Mouse (Mus musculus) embryonic facial prominence, embryonic 12.5 days (tissue): ENCODE data around the gene Akp3. TPM values are rescaled to one million over a fixed set of nuclear protein-coding genes. Genes with fewer than 3 reads are reported as not detected.
A peak's percentile ranks its signal among the peaks of the same experiment; 100 is the strongest.

Source experiments
- ATAC-seq: fragments of 200-750 bp; cut with Nextera tagmentation; 2 replicates; pipeline ENCODE4 v1.8.0; 2017; ENCODE audit not compliant: insufficient number of reproducible peaks, insufficient read depth, low FRiP score, low TSS enrichment
- H3K27ac ChIP-seq: fragments of 300-500 bp; sonication (generic); 2 replicates; pipeline ENCODE4 v1.5.1; 2016; ENCODE audit warnings: mild to moderate bottlenecking
- H3K27me3 ChIP-seq: fragments of 300-500 bp; sonication (generic); 2 replicates; pipeline ENCODE4 v1.6.1; 2016; ENCODE audit warnings: mild to moderate bottlenecking, moderate library complexity
- H3K36me3 ChIP-seq: fragments of 300-500 bp; sonication (generic); 2 replicates; pipeline ENCODE4 v1.6.1; 2016; ENCODE audit warnings: mild to moderate bottlenecking
- H3K4me1 ChIP-seq: fragments of 300-500 bp; sonication (generic); 2 replicates; pipeline ENCODE4 v1.6.1; 2016
- H3K4me2 ChIP-seq: fragments of 300-500 bp; sonication (generic); replicated peaks from 2 replicates; pipeline ENCODE4 v1.6.1; 2016; ENCODE audit warnings: mild to moderate bottlenecking, moderate library complexity
- H3K4me3 ChIP-seq: fragments of 300-500 bp; sonication (generic); 2 replicates; pipeline ENCODE4 v1.5.1; 2016; ENCODE audit warnings: mild to moderate bottlenecking
- H3K9ac ChIP-seq: fragments of 300-500 bp; sonication (generic); 2 replicates; pipeline ENCODE4 v1.6.1; 2016; ENCODE audit warnings: mild to moderate bottlenecking, moderate library complexity
- H3K9me3 ChIP-seq: fragments of 300-500 bp; sonication (generic); 2 replicates; pipeline ENCODE4 v1.6.1; 2016; ENCODE audit warnings: mild to moderate bottlenecking, moderate library complexity
- WGBS: fragments of 180-500 bp; shearing (Covaris S2); methylation state at CpG from one replicate; pipeline ENCODE4 v1.1.7; 2016; 5-methylcytosine and 5-hydroxymethylcytosine counted together
- polyA plus RNA-seq: library from polyadenylated mRNA; unstranded; fragments of >200 nt; fragmentation: Nextera tagmentation; extraction: Ambion mirVana; gene quantifications from 2 replicates; pipeline ENCODE4 v1.2.1, GENCODE M21; 2016

Gene Akp3
- not detected in 2 replicates for polyA plus RNA-seq

- Histone ChIP-seq H3K27me3 (peaks cover 42% of the 10 kb centered on the region), H3K36me3 (no peaks in the 10 kb centered on the region), H3K4me3 (no peak within 1 kb of the TSS), H3K27ac (no peak within 1 kb of the TSS), H3K4me1 (no peaks in the 10 kb centered on the region), H3K9ac (no peak within 1 kb of the TSS), H3K4me2 (no peak within 1 kb of the TSS), H3K9me3 (no peaks in the 10 kb centered on the region)
- 79% methylated on average over 6 of the region's 6 CpGs for WGBS
- no peak for ATAC-seq
These were observed at the start of gene Akp3 for GRCm38 (mm10) chr1:87124673-87125072. Akp3 (plus strand) TSS chr1:87124973.

GRCm38 (mm10) chr1:87086196-87086595 is 38.6 kb upstream of the Akp3 start:
- Histone ChIP-seq H3K9ac (no peak overlapping the region), H3K4me2 (no peak overlapping the region), H3K4me3 (no peak overlapping the region), H3K36me3 (no peaks in the 10 kb centered on the region), H3K27ac (no peak overlapping the region), H3K9me3 (no peaks in the 10 kb centered on the region), H3K27me3 (no peaks in the 10 kb centered on the region), H3K4me1 (no peaks in the 10 kb centered on the region)
- 61% methylated on average over 4 of the region's 4 CpGs for WGBS
- no peak for ATAC-seq

DNA sequence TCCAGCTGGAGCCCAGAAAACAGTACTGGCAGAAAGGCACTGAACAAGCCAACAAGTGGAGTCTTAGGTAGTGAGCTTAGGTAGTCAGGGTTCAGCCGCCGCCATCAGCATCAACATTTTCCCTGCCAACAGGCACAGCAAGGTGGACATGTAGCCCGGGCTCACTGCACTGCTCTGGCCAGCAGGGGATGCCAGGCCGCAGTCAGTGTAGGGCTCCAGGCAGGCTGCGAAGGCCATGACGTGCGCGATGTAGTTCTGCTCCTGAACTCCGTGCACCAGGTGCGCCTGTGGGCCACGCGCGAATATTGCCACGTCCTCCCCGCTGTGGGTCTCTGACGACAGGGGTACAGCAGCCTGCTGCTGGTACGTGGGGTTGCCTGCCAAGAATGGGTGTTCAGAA is 37.8 kb upstream of the Akp3 start:
- WGBS: 71% methylated on average over 17 of the region's 17 CpGs
- H3K36me3 ChIP-seq: no peaks in the 10 kb centered on the region
- H3K27ac ChIP-seq: no peak overlapping the region
- no peaks in the 10 kb centered on the region for H3K27me3 ChIP-seq
- H3K9ac ChIP-seq: no peak overlapping the region
- H3K4me1 ChIP-seq: no peaks in the 10 kb centered on the region
- no peaks in the 10 kb centered on the region for H3K9me3 ChIP-seq
- no peak overlapping the region for H3K4me2 ChIP-seq
- H3K4me3 ChIP-seq: no peak overlapping the region
- ATAC-seq: no peak

DNA sequence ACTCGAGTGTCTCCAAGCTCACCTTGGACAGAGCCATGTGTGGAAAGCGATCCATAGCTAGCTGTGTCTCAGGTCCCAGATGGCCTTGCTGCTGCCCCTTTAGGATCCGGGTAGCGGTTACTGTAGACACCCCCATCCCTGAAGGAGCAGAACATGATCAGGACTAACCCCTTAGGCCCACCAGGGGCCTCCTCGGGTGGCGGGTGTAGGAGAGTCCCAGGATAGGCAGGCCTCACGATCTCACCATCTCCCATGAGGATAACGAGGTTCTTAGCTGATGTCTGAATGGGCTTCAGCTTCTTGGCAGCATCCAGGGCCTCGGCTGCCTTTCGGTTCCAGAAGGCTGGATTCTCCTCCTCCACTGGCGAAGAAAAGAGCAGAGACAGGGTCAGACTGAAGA is 35.5 kb upstream of the Akp3 start:
- H3K9ac ChIP-seq: no peak overlapping the region
- H3K27me3 ChIP-seq: no peaks in the 10 kb centered on the region
- 92% methylated on average over 11 of the region's 11 CpGs for WGBS
- H3K36me3 ChIP-seq: no peaks in the 10 kb centered on the region
- no peak overlapping the region for H3K4me2 ChIP-seq
- no peaks in the 10 kb centered on the region for H3K9me3 ChIP-seq
- H3K27ac ChIP-seq: no peak overlapping the region
- H3K4me3 ChIP-seq: no peak overlapping the region
- no peak for ATAC-seq
- no peaks in the 10 kb centered on the region for H3K4me1 ChIP-seq

DNA sequence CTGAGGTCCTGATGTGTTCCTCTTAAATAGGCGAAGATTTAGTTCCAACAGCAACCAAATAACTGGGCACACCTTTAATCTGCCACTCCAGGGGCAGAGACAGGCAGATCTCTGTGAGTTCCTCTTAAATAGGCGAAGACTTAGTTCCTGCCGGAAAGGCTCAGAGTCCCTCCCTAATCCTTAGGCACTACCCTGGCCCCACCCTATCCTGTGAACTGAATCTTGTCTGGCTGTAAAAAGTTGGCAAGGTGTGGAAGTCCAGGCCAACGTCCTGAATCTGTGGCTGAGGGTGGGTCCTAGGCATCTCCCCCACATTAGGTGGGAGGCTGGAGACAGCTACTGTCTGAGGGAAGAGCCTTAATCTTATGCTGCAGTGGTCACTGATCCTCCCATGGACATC is 34.9 kb upstream of the Akp3 start, which contains the start of gene Alppl2:
Alppl2 (minus strand) TSS at position 101 of the 400 bp plus-strand sequence.
- Histone ChIP-seq H3K27me3 (no peaks in the 10 kb centered on the region), H3K4me2 (no peak within 1 kb of the TSS), H3K27ac (no peak within 1 kb of the TSS), H3K4me3 (no peak within 1 kb of the TSS), H3K4me1 (no peaks in the 10 kb centered on the region), H3K9ac (no peak within 1 kb of the TSS), H3K36me3 (no peaks in the 10 kb centered on the region), H3K9me3 (no peaks in the 10 kb centered on the region)
- no peak for ATAC-seq
- WGBS: 79% methylated on average over 4 of the region's 4 CpGs

DNA sequence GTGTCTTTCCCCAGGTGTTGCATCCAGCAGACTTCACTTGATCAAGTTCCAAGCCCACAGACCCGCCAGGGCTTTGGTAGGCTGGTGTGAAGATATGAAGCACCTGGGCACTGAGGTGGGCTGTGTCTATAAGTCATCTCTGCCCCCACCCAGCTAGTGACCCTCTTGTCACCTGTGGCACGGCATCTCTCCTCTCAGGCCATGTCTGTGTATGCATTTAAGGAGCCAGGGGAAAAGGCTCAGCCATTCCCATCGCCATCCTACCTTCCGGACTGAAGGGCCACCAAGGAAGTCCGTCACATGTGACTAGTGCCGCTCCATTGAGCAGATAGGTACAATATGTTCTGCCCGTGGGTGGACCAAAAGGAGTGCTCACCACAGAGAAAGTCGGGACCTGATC is 29.1 kb upstream of the Akp3 start:
- Histone ChIP-seq H3K4me3 (no peak overlapping the region), H3K27me3 (peaks cover 16% of the 10 kb centered on the region; the same call in 1 of the 2 replicates), H3K27ac (no peak overlapping the region), H3K4me1 (peaks cover 2% of the 10 kb centered on the region; the same call in 1 of the 2 replicates), H3K4me2 (no peak overlapping the region), H3K9ac (no peak overlapping the region), H3K36me3 (no peaks in the 10 kb centered on the region), H3K9me3 (no peaks in the 10 kb centered on the region)
- ATAC-seq: no peak
- WGBS: 78% methylated on average over 8 of the region's 8 CpGs

DNA sequence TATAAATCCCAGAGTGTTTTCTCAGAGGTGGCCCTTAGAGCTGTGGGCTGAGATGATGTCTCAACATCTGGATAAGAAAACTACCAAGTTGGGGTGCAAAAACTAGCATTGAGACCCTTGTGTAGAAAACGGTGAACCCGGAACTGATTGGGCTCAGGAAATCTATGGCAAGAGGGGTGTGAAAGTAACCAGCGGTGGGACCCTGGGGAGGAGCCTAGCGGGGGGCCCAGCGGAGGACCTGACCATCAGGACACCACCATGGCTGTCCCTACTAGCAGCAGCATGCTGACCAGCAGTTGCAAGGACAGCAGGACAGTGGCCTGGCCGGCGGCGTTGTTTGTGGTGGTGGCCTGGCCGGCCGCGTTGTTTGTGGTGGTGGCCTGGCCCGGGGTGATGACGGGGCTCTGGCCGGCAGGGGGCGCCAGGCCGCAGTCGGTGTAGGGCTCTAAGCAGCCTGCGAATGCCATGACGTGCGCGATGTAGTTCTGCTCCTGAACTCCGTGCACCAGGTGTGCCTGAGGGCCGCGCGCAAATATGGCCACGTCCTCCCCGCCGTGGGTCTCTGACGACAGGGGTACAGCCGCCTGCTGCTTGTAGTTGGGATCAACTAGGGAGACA is 26.3 kb upstream of the Akp3 start:
- Histone ChIP-seq H3K4me2 (peak overlapping the region; percentile 37), H3K4me3 (no peak overlapping the region), H3K27ac (no peak overlapping the region)

DNA sequence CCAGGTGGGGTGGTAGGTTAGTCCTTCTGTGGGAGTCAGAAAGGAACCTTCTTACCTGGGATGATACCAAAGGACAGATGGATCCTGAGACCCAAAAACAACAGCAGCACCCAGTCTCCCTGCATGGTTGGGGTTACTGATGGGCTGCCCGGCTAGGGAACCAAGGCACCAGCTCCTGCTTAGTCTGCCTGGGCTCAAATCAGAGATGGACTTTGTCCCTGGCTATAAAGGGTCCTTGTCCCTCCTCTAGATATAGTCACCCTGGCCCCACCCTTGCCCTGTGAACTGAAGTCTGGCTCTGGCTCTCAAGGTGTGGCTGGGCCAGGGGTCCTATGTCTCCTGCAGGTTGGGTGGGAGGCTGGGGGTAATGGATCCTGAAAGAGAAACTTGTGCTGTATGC is 23.4 kb upstream of the Akp3 start, which contains the start of gene Alpi:
Alpi (minus strand) TSS at position 196 of the 400 bp plus-strand sequence.
- H3K9ac ChIP-seq: no peak within 1 kb of the TSS
- no peak within 1 kb of the TSS for H3K4me3 ChIP-seq
- H3K27me3 ChIP-seq: peaks cover 16% of the 10 kb centered on the region; the same call in 1 of the 2 replicates
- no peaks in the 10 kb centered on the region for H3K9me3 ChIP-seq
- ATAC-seq: no peak
- peaks cover 2% of the 10 kb centered on the region; the same call in 1 of the 2 replicates for H3K4me1 ChIP-seq
- 94% methylated on average over 1 of the region's 1 CpGs for WGBS
- no peak within 1 kb of the TSS for H3K27ac ChIP-seq
- no peak within 1 kb of the TSS for H3K4me2 ChIP-seq
- H3K36me3 ChIP-seq: no peaks in the 10 kb centered on the region

More for the DNA sequence above, 26.3 kb upstream of the Akp3 start:
- ATAC-seq: 0 out of 2 replicates have a peak, but pooled peaks have one; percentile 42
- H3K36me3 ChIP-seq: no peaks in the 10 kb centered on the region
- H3K27me3 ChIP-seq: peaks cover 16% of the 10 kb centered on the region; the same call in 1 of the 2 replicates
- no peaks in the 10 kb centered on the region for H3K9me3 ChIP-seq
- peaks cover 2% of the 10 kb centered on the region; the same call in 1 of the 2 replicates for H3K4me1 ChIP-seq
- no peak overlapping the region for H3K9ac ChIP-seq
- 10% methylated on average over 30 of the region's 30 CpGs for WGBS

- Histone ChIP-seq H3K27ac (no peak overlapping the region), H3K4me2 (no peak overlapping the region), H3K9me3 (no peaks in the 10 kb centered on the region), H3K9ac (no peak overlapping the region), H3K4me1 (peaks cover 2% of the 10 kb centered on the region; the same call in 1 of the 2 replicates), H3K27me3 (peaks cover 13% of the 10 kb centered on the region; the same call in 1 of the 2 replicates), H3K4me3 (no peak overlapping the region), H3K36me3 (no peaks in the 10 kb centered on the region)
- whole genome bisulfite sequencing: 85% methylated on average over 3 of the region's 3 CpGs
- ATAC-seq: no peak
These were observed 22.7 kb upstream of the Akp3 start for GRCm38 (mm10) chr1:87102114-87102513.

DNA sequence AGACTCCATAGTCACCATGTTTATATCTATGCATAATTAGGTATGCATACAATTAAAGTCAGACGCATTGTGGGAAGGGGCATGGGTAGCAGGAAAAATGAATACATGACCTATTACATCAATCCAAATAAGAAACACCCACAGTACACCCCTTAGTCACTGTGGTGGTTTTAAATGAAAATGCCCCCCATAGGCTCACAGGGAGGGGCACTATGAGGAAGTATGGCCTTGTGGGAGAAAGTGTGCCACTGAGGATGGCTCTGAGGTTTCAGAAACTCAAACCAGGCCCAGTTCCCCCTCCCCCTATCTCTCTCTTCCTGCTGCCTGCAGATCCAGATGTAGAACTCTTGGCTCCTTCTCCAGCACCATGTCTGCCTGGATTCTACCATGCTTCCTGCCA is 20.8 kb upstream of the Akp3 start:
- Histone ChIP-seq H3K27ac (no peak overlapping the region), H3K4me3 (no peak overlapping the region), H3K4me2 (no peak overlapping the region), H3K36me3 (no peaks in the 10 kb centered on the region), H3K4me1 (no peaks in the 10 kb centered on the region), H3K9ac (no peak overlapping the region), H3K9me3 (no peaks in the 10 kb centered on the region), H3K27me3 (peaks cover 5% of the 10 kb centered on the region; the same call in 1 of the 2 replicates)
- 75% methylated on average over 1 of the region's 1 CpGs for WGBS
- no peak for ATAC-seq

GRCm38 (mm10) chr1:87106536-87106935 is 18.2 kb upstream of the Akp3 start:
- no peaks in the 10 kb centered on the region for H3K9me3 ChIP-seq
- no peak overlapping the region for H3K4me3 ChIP-seq
- no peak overlapping the region for H3K9ac ChIP-seq
- no peaks in the 10 kb centered on the region for H3K36me3 ChIP-seq
- no peak overlapping the region for H3K4me2 ChIP-seq
- no peak overlapping the region for H3K27ac ChIP-seq
- H3K4me1 ChIP-seq: no peaks in the 10 kb centered on the region
- H3K27me3 ChIP-seq: no peaks in the 10 kb centered on the region
- no peak for ATAC-seq
- whole genome bisulfite sequencing: 77% methylated on average over 8 of the region's 8 CpGs

GRCm38 (mm10) chr1:87108564-87108963 is 16.2 kb upstream of the Akp3 start:
- Histone ChIP-seq H3K27ac (no peak overlapping the region), H3K36me3 (no peaks in the 10 kb centered on the region), H3K9ac (no peak overlapping the region), H3K9me3 (no peaks in the 10 kb centered on the region), H3K27me3 (no peaks in the 10 kb centered on the region), H3K4me3 (no peak overlapping the region), H3K4me1 (no peaks in the 10 kb centered on the region), H3K4me2 (no peak overlapping the region)
- 82% methylated on average over 4 of the region's 4 CpGs for WGBS
- ATAC-seq: no peak
